Mouse (Mus musculus) layer of hippocampus, adult 8-10 months (tissue): Measurements from ENCODE around the gene Wdr82. TPM values are rescaled to one million over a fixed set of nuclear protein-coding genes. Genes with fewer than 3 reads are reported as not detected.

ENCODE experiments used
- DNase-seq, 2 experiments: peaks; one replicate each; pipeline ENCODE4 v3.0.0; 2022; ENCODE audit warnings: low spot score in 2 of 2
- total RNA-seq, 4 experiments: library from RNA; stranded (reverse); gene quantifications; 2 replicates each; pipeline ENCODE4 v1.2.4; 2022

The Wdr82 gene
- 100 to 1,000 TPM; 109 to 145 (median 125) TPM for total RNA-seq

DNA sequence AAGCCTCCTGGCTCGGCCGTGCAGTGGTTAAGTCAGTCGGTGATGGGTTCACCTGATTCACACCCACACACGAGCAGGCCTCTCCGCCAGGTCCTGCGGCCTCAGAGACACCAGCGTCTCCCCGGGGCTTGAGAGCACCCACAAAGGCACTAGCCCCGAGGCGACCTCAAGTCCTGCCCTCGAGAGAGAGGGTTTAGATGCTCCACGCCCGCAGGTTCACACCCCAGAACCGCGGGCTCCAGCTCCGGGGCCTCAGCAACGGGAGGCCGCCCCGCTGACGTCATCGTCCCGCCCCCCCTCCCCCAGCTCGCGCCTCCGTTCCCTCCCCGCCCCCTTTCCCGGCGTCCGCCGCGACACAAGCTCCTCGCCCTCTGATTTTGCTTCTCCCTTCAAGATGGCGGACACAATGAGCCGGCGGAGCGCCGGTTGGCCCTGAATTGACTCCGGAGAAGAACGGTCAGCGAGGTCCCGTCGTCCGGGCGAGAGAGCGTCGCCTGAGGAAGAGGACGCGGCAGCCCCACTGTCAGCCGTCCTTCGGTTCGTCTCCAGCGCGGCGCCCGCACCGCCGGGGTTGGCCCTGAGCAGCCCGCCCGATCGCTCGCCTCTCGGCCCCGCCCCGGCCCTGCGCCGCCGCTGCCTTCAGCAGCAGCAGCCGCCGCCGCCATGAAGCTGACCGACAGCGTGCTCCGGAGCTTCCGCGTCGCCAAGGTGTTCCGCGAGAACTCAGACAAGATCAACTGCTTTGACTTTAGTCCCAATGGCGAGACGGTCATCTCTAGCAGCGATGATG is at the start of gene Wdr82:
Gene Wdr82 (plus strand): TSS at position 373 of the 790 bp plus-strand sequence.
- peak; percentile 79 to 86 for DNase-seq

DNA sequence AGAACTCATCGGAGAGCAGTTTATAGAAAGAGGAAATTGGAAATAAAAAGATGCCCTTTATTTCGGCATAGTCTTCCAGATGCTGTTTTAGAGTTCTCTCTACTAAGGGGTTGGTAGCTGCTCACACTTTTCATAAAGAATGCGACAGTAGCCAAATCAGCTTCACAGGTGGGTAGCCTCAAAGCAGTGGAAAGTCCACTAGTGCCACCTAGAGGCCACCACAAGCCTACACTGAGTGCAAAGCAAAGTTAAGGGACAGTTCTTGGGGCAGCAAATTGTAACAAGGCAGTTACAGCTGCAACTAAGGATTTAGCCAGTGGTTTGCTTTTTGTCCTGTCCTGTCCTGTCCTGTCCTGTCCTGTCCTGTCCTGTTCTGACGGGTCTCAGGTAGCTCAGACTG is 47.1 kb upstream of the Wdr82 start:
- peak in 1 of 2 experiments; percentile 29 for DNase-seq

DNA sequence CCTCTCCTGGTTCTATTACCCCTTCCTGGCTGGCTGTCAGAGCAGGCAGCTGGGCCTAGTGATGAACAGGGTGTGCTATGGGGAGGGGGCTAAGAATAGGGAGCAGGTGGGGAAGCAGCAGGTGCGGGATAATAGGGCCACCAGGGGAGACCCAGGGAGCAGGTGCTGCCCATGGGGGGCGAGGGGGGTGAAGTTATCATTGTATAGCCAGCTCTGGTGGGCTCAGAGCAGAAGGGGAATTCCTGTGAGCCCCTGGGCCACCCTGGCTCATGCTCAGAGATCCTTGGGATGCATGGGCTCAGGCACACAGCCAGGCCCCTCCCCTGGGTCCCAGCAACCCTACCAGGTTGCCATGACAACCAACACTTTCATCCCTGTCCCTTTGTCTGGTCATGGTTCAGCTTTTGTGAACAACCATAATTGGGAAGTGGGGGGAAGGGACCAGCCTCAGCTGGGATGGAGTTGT is 43.9 kb upstream of the Wdr82 start:
- peak in 1 of 2 experiments; percentile 23 for DNase-seq

DNA sequence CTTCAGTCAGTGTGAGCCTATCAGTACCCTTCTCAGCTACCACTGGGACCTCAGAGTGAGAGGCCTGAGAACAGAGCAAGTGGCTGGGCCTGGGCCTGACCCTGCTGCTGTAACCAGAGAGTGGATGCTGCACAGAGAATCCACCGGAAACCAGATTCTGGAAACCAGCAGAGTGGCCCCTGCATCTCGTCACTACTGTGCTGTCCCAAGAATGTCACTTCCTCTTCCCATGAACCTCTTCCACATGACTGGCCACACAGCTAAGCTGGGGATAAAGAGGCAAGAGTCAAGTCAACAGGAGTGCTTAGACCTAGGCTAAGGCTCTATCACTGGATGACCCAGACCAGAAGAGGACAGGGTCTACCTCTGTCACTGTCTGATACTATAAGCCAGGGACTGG is 41.7 kb upstream of the Wdr82 start:
- DNase-seq = no peak

DNA sequence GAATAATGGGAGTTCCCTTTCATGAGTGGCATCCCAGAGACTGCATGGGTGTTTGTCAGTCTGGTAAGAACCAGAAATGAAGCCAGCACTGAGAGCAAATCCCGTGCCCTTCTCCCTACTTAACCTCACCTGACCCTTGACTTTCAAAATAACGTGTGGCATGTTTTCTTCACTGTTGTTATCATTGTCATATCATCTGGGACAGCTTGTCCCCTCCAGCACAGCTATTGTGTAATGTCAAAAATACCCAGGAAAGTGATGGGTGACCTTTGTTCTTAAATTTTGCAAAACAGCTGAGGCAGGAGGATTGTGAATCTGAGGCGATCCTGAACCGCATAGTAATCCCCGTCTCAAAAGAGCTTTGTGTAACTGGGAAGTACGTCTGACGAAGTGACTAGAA is 40.5 kb upstream of the Wdr82 start:
- DNase-seq = no peak

DNA sequence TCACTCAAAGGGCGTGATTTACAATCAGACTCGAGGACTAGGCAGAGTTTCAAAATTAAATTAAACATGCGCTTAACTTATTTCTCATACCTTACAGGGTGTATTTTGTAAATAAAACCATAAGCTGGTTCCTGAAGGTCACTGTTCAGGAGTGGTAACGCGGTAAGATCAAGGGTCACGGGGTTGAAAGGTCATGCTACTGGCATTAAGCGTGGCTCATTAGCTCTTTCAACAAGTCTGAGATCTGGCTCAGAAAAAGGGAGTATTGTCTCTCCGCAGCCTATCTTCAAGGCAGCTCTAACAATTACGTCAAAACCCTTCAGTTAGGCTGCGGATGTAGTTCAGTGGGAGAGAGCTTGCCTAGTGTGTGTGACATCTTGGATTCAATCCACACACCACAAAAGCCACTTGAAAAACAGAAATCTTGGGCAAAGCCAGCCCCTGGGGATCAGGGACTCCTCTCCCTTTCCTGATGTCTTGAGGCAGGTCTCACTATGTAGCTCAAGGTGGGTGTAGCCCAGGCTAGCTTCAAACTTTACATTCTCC is 33.0 kb upstream of the Wdr82 start:
- no peak for DNase-seq

DNA sequence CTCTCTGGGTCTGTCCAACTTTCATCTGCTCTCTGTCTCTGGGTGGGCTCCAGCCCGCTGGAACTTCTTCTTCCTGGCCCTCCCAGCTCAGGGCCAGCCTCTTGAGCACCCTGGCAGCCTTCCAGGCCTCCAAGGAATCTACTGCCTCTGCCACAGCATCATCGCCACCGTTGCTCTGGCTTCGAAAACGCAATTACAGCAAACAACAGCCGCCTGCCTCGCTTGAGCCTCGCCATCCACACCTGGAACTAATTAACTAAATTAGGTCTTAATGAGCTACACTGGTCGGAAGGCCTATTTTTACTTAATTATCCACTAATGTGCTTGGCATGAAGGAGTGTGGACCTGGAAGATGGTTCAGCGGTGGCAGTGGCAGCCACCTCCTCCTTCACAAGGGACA is 31.0 kb upstream of the Wdr82 start:
- DNase-seq = no peak

DNA sequence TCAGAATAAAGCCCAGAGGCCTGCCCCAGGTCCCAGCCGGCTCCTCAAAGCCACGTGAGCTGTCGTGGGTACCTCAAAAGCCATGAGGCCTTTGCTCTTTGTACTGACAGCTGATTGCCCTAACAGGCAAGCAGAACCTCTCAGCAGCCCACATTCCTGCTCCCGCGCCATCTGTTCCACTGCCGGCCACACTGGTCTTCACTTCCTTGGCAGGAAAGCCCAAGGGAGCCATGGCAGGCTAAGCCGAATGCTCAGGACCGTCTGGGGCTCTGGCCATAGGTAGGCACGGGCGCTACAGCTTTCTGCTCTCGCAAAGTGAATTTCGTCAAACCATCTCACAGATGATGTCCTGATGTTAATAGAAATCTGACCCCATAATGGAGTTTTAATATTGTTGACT is 28.8 kb upstream of the Wdr82 start:
- DNase-seq = no peak

DNA sequence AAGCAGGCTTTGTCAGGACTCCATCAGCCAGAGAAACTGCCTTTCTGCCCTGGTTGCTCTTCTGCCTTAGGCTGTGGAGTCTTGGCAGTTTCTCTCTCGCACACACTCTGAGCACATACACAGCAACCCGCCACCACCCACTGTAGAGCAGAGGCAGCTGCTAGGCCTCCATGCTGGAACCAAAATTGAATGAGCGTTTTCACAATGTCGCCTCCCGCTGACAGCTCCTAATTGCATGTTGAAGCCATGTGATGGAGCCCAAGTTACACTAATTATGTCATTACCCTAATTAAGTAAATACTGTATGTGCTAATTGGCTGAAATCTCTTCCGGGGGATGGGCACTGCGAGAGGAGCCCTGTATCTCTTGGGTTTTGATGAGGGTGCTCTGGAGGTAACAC is 26.6 kb upstream of the Wdr82 start:
- DNase-seq = no peak

DNA sequence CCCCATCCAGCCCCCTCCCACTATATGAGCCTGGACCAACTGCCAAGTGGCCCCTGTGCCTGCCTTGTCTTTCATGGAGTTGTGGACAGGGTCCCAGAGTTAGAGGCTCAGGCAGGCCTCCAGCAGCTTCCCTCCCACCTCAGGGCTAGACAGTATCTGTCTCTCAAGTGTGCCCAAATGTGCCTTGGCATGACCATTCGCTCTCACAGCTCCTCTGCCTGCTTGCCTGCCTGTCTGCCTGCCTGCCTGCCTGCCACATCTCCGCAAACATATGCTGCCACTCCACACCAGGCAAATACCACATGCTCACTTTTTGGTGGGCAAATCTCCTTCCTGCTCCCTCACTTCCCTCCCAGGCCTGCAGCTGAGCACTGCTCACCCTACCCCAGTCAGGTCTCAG is 25.1 kb upstream of the Wdr82 start:
- DNase-seq = no peak

DNA sequence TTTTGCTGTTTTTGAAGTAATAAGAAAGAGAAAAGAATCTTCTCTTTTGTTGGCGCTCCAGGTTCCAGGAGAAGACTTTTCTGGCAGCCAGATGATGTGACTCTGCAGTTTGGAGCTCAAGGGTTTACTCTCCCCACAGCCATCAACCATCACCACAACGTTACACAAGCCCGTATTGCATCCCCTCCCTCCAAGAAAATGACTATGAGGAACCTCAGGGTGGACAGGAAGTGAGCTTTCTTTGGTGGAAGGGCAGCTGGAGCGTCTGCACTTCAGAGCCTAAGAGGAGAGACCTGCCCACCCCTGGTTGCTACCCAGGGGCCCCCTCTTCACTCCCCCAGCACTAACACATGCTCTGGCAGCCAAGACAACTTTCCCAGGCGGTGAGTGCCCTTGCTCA is 23.4 kb upstream of the Wdr82 start:
- DNase-seq = no peak

DNA sequence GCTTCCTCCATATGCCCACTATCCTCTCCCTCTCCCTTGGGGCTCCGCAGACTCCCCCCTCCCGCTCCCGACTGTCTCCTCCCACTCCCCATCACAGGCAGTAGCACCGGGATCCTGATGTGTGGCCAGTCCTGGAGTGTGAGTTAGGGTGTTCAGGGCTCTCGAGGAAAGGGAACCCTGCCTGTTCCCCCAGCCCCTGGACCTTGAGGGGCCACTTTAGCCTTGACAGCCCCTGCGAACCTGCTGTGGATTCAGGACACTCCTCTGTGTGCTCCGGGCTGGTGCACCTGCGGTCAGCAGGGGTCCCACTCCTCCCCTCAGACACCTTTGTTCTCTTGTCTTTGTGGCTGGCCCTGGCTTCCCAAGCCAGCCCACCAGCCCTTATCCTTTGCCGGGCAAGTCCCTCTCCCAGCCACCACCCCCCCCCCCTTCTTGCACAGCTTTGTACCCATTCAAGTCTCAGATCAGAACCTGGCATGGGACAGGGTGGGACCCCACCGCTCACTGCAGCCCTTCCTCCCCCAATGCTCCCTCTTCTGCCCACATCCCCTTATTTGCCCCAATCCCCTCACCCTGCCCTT is 22.8 kb upstream of the Wdr82 start:
- DNase-seq = no peak

DNA sequence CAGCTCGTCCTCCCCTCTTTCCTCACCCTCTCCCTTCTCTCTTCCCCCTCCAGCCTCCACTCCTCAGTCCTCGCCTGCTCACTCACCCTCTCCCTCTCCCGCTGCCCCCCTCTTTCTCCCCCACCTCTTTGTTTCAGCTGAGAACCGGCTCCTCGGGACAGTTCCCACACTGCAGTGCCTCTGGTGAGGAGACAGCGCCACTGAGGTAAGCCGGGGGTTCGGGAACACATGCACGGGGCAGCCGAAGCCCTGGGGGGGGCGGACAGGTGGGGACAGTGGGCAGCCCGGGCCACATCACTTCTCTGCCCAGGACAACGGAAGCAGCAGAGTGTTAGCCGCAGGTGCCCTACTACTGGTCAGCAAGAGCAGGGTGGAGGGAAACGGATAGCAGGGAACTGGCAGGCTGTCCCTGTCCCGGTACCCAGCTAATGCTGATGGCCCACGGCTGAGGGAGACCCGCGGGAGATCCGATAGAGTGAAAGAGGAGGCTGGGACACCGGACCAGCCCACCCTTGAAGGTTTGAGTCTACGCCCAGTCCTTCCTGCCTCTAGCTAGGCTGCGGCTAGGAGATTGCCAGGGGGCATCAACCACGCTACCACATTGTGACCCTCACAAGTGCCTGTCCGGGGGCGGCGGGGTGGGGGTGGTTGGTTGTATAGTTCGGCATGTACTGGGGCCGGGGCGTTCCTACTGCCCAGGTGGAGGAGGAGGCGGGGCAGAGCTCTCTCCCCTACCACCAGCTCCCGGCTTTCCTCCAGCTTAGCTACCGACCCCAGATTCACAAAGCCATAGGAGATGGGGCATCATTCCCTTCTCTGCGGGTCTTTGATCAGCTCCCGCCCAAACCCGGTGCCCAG is 22.0 kb upstream of the Wdr82 start:
- no peak for DNase-seq

DNA sequence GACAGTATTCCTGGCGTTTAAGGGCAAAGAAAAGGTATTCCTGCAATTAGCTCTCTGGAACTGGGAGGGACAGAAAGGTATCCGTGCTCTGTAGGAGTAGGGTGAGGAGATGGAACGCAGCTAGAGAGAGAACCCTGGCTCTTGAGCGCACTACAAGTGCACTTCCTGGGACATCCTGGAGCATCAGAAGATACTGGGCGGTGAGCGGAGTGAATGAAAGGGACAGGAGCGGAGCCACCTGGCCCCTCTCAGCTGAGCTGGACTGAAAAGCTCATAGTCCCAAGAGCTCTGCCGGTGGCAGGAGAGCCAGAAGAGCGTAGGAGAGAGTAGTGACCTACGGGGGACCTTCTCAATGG is 21.4 kb upstream of the Wdr82 start:
- DNase-seq = no peak

DNA sequence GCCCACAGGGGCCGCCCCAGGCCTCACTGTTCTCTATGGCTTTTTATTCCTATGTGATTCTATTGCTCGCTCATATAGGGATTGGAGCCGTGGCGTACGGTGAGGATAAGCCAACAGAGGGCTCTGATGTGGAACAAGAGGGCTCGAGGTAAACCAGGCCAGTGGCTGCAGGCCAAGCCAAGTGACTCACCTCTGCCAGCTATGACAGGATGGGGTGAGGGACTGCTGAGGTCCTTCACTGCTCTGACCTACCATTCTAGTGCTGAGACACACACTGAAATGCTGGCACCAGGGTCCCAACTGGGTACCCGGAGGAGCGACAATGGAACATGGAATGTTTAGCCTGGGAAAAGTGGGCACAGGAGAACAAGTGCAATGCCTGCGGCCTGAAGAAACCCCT is 16.6 kb upstream of the Wdr82 start:
- DNase-seq = no peak

DNA sequence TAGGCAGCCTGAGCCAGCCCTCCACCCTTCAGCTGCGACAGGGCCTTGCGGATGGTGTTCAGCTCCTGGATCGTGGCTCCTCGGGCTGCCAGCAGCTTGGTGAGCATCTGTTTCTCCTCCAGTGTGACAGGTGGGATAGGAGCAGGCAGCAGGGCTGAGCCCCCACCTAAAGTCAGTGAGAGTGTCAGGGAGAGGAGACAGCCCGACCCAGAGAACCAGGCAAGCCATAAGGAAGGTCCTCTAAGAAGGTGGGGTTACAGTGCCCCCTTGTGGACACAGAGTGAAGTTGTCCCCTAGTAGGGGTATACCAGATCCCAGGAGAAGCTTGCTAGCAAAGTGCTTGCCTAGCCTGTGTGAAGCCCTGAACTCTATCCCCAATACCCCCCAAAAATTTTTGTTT is 14.3 kb upstream of the Wdr82 start:
- DNase-seq = peak in 1 of 2 experiments; percentile 59

DNA sequence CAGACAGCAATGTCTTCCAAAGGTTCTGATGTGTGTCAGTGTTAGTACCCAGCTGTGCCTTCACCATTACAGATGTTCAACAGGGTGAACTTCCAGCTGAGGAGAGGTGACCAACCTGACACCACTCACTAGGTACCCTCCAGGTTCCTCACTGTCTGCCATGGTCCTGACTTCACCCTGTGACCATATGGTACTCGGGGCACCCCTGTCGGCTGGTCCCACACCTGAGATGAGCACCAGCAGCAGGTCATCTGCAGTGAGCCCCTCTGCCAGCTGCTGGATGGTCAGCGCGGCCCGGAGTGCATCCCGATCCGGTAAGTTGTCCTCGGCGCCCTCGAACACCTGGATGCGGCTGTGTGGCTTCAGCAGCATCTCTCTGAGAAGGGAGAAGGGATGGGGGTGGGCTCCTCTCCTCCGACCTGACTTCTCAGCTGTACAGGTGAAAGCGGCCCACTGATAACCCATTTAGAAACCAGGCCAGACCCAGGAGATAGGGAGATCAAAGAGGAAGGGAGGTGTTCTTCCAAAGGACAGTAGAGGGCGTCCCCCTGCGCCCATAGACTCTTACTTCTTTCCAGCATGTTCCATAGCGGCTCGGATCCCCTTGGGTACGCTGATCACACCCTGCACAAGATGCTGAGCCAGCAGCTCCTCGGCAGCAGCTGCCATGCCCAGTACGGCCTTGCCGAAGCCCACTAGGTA is 13.7 kb upstream of the Wdr82 start:
- no peak for DNase-seq

DNA sequence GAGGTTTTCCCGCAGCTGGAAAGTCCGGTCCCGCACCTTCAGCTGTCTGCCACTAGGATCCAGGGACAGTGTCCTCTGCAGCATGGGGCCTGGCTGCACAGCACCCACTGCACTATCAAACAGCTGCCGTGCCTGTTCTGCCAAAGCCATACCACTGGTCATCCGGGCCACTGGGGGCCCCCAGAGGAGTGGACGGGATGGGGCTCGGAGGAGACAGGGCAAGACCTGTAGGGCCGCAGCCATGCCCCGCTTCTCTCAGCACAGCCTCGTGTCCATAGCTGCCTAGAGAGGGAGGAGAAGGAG is 13.2 kb upstream of the Wdr82 start:
- no peak for DNase-seq

DNA sequence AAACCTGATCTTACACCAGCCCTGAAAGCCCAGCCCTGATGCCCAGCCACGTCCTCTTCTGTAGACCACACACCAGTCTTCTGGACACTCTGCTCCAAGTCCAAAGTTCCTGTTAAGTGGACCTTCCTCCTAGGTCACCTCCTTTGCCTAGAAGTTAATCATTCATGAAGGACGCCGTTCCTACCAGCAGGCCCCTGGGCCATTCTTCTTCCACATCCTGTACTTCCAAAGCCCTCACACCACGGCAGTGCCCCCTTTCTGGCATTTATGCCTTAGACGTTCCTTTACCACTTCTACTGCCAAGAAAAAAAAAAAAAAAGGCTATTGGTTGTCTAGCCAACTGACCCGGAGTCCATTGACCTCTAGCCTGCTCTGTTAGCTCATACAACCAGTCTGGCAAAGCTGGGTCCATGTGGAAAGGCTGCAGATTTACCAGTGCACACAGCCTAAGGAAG is 12.7 kb upstream of the Wdr82 start, which contains the start of gene Glyctk:
Gene Glyctk (minus strand): TSS at position 102 of the 455 bp plus-strand sequence.
- DNase-seq = no peak

DNA sequence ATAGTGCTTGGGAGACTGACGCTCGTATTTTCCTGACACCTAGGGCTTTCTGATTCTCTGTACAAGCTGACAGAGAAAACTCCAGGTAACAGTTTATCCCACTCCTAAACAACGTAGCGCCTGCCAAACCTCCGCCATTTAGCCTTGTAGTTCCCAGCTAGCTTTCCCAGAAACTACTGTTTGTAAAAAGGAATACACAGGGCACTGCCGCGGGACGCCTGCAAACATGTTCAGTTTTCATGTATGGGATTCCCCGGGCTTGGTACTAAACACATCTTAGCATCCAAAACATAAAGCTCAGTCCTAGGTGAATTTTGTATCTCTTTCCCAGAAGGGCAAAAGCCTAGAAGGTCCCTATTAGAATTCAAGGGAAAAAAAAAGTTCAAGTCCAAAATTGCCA is 11.5 kb upstream of the Wdr82 start:
- no peak for DNase-seq

DNA sequence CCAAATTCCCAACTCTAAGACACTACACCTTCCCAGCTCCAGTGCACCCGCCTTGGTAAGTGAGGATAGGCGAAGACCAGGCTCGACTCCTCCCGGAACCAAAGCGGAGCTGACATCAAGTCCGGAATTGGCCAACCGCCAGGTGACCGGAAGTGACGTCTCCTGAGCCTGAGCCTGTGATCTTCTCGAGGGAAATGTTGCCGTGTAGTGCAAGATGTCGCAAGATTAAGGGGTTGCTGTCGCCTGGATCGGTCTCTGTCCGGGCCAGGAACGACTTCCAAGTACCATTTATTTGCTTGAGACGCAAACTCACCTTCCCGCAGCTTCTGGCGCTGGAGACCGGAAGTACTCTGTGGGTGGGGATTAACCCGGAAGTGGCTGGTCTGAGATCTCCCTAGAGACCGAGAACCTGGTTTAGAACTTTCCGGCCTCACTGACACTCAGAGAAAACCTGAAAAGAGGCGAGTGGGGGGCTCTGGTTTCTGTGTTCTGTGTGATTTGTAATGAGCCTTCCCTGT is 10.9 kb upstream of the Wdr82 start:
- peak; percentile 88 to 94 for DNase-seq
